Mouse (Mus musculus) Patski (cell line): ENCODE measurements at regions not wholly inside any gene's neighbourhood (a gene's known extent, or its start where the extent isn't known, plus 50 kb on each side); places are given as distances from the start of the nearest gene placed in this dataset.

Source experiments
- ATAC-seq: fragments of 100-300 bp; one replicate; pipeline ENCODE4 v1.8.0; 2021
- CTCF ChIA-PET: fragments of 350-600 bp; sonication (Branson Sonifier 250); formaldehyde crosslinking; loops from one replicate; lab custom pipeline; 2022; ENCODE audit warnings: inconsistent platforms; lab: Charles Lee
- POLR2A ChIA-PET: fragments of 350-600 bp; sonication (Branson Sonifier 250); formaldehyde crosslinking; loops from one replicate; lab custom pipeline; 2022; ENCODE audit warnings: antibody characterized with exemption, inconsistent platforms; lab: Charles Lee
- DNase-seq: peaks from one replicate; pipeline ENCODE4 v3.0.0-alpha.2; 2011; ENCODE audit warnings: low read depth, low spot score
- H3K27me3 ChIP-seq: fragments of 371-371 bp; one replicate; pipeline ENCODE4 v1.5.1; 2021
- CTCF ChIP-seq: fragments of 100-300 bp; IDR thresholded peaks from one replicate; pipeline ENCODE4 v1.5.1; 2021
- in situ Hi-C: fragments of 300-500 bp; cut with MboI; formaldehyde crosslinking; loops from 3 replicates; pipeline ENCODE4 v1.11.1; 2018; ENCODE audit warnings: low pct_unique_long_range_greater_than_20kb, mixed read lengths

DNA sequence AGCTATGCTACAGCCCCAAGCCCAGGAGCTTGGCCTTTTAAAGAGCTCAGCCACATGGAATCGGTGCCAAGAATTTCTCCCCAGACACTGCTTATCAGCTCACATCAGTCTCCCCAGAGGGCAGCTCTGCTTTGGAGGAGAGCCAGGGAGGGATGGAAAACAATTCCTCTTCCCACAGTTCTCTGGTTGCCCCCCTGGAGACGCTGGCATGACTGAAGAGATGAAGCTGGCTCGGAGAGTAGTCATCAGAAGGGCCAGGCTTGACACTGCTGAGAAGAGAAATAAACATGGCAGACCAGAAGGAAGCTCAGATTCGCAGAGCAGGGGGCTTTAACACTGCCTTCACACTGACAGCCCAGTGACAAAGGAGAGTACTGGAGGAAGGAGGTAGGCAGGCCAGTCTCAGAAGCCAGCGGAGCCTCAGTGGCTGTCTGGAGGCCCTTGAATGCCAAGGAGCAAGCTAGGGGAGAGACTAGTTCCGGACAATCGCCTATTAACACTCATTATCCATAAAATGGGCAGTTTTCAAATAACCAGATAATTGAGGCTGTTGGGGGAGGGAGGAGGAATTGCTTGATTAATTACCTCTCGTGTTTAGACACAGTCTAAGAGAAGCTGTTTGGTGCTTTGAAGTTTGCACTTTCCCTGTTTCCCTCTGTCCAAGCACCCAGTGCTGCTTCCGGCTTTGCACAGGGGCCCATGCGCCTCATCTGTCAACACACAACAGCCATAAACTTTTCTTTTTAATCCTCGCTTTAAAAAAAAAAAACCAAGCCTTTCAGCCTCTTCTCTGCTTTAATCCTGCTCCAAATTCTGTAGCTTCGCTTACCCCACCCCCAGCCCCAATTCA, 148.3 kb downstream of the Ddx1 start:
- in situ Hi-C loops, result no loop called here
- H3K27me3 ChIP-seq, result no peaks in the 10 kb centered on the region
- POLR2A ChIA-PET, result no interaction called here
- DNase-seq (peak; percentile 96), ATAC-seq (peak; percentile 84)
- no peak for TF ChIP-seq CTCF
- CTCF ChIA-PET, result interaction anchor here (0.9 to 3.6 kb wide), 4 partner anchors 13 to 119 kb away, joined by 3 to 11 read pairs (median 4); no protein-coding TSS in a partner anchor

DNA sequence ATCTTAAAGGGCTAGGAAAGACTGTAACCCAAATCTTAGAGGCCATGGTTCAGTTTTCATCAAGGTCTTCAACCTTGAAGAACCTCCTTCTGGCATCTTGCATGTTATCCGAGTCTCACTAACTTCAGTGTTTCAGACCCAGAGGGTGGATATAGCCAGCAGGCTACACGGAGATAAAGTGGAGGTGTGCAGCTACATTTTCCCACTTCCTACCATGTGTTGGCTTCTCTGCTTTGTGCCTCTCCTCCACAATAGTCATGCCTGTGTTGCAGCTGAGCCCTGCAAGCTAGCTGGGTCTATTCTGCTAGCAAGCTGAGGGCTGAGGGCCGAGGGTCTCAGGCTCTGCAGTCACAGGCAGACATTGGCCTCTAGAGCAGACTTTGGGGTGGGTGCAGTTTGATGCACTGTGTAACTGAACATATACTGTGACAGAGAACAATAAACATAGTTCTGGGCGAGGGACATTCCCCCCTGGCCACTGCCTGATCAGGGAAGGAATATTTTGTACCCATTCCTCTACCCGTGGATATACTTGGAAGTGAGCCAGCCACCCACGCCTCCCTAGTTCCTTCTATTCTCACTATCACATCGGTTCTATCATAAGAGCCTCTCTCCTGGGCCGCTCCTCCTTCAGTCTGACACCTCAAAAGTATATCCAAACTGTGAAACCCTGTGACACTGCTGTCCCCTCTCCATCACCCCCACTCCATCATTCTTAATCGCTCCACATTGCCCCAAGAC, 152.6 kb upstream of the Mycn start:
- ATAC-seq (no peak), DNase-seq (no peak)
- TF ChIP-seq CTCF, result no peak
- CTCF ChIA-PET, result no interaction called here
- in situ Hi-C loops, result no loop called here
- POLR2A ChIA-PET, result no interaction called here
- H3K27me3 ChIP-seq, result no peaks in the 10 kb centered on the region

DNA sequence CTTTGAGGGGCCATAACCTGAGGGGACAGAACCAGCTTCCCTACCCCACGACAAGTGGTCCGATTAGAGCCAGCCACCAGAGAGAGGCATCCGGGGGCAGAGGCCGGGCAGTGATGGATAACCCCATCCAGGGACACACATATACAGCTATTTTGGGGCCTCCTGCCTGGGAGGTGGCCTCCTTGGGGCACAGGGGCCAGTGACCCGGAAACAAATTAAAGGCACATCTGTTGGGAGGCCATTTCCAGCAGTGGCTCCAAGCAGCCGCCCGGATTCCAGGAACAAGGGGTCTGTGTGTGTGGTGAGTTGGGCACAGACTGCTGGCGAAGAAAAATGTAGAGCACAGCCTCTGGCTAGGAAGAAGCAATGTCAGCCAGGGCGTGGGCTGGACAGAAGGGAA, 144.2 kb upstream of the Mycn start:
- H3K27me3 ChIP-seq, result no peaks in the 10 kb centered on the region
- no peak for TF ChIP-seq CTCF
- ATAC-seq (no peak), DNase-seq (no peak)
- ChIA-PET CTCF (no interaction called here), POLR2A (interaction anchor here (0.6 kb wide), 1 partner anchor 128 kb away, joined by 3 read pairs; no protein-coding TSS in a partner anchor)
- in situ Hi-C loops, result no loop called here

DNA sequence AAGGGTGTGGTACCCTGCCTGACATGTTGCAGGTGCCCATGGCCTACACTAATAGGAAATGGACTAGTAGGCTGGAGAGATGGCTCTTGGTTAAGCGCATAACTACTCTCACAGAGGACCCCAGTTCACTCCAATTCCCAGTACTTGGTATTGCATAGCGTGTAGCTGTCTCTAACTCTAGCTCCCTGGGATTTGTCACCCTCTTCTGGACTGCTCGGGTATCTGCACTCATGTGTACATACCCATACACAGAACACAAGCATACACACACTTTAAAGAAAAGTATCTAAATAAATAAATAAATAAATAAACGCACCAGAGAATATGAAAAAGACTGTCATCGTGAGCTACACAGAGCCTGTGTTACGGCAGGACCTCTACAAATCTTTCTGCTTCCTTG, 143.8 kb upstream of the Mycn start:
- ChIA-PET CTCF (no interaction called here), POLR2A (interaction anchor here (0.6 kb wide), 1 partner anchor 128 kb away, joined by 3 read pairs; no protein-coding TSS in a partner anchor)
- no peak for ATAC-seq
- no peak for DNase-seq
- no peaks in the 10 kb centered on the region for H3K27me3 ChIP-seq
- in situ Hi-C loops, result no loop called here
- TF ChIP-seq CTCF, result no peak

- ATAC-seq (peak; percentile 73), DNase-seq (peak; percentile 73)
- no peaks in the 10 kb centered on the region for H3K27me3 ChIP-seq
- POLR2A ChIA-PET, result interaction anchor here (0.5 to 0.6 kb wide), 2 partner anchors 10 to 72 kb away, joined by 3 to 6 read pairs; no protein-coding TSS in a partner anchor
- no peak for TF ChIP-seq CTCF
- in situ Hi-C loops, result no loop called here
- CTCF ChIA-PET, result interaction anchor here (0.5 kb wide), 1 partner anchor 460 kb away, joined by 3 read pairs; no protein-coding TSS in a partner anchor
Observed at GRCm38 (mm10) chr12:13083337-13084054, 141.8 kb upstream of the Mycn start.

DNA sequence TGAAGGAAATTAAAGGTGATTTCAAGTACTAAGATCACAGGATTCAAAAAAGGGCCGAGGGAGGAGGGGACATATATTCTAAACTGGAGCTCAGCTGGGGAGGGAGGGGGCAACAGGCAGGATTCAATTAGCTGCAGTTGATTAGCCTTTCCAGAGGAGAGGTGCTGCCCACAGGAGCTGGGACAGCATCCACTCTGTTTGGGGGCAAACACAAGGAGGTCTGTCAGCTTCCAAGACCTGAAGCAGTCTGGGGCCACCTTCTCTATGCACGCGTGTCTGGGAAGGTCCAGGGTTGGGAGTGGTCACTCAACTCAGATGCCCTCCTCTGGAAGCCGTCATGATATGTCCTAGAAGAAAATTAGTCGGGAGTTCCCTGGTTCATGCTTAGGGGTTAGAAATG, 139.1 kb upstream of the Mycn start:
- CTCF ChIA-PET, result interaction anchor here (1.1 kb wide), 1 partner anchor 8 kb away, joined by 3 read pairs; no protein-coding TSS in a partner anchor
- H3K27me3 ChIP-seq, result no peaks in the 10 kb centered on the region
- in situ Hi-C loops, result no loop called here
- DNase-seq (no peak), ATAC-seq (no peak)
- POLR2A ChIA-PET, result no interaction called here
- TF ChIP-seq CTCF, result no peak

- no peak for TF ChIP-seq CTCF
- ChIA-PET POLR2A (no interaction called here), CTCF (interaction anchor here (1.1 kb wide), 1 partner anchor 9 kb away, joined by 3 read pairs; no protein-coding TSS in a partner anchor)
- H3K27me3 ChIP-seq, result no peaks in the 10 kb centered on the region
- DNase-seq (no peak), ATAC-seq (no peak)
- in situ Hi-C loops, result no loop called here
Observed at GRCm38 (mm10) chr12:13079832-13080231, 138.1 kb upstream of the Mycn start.

DNA sequence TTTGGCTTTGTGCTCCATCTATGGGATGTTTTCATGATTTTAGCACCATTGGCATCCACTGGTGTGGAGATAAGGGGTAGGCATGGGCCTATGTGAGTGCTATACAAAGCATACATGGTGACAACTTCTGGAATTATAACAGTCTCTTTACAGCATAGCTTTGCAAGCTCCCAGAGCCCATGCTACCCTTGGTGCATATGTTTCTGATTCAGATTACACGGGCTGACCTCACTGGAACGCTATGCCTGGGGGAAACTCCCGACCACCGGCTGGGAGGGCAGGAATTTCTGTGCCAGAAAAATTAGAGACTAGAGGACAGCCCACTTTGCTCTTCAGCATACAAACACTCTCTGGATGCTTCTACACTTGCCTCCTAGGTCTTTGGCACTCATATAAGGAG, 136.0 kb upstream of the Mycn start:
- no peaks in the 10 kb centered on the region for H3K27me3 ChIP-seq
- TF ChIP-seq CTCF, result no peak
- DNase-seq (no peak), ATAC-seq (peak; percentile 35)
- in situ Hi-C loops, result no loop called here
- ChIA-PET POLR2A (no interaction called here), CTCF (no interaction called here)

- ChIA-PET POLR2A (no interaction called here), CTCF (no interaction called here)
- in situ Hi-C loops, result no loop called here
- DNase-seq, result no peak
- TF ChIP-seq CTCF, result no peak
- ATAC-seq, result no peak
- no peaks in the 10 kb centered on the region for H3K27me3 ChIP-seq
Observed at GRCm38 (mm10) chr12:13076699-13077287, 135.1 kb upstream of the Mycn start.
